In the genomic region with DNA sequence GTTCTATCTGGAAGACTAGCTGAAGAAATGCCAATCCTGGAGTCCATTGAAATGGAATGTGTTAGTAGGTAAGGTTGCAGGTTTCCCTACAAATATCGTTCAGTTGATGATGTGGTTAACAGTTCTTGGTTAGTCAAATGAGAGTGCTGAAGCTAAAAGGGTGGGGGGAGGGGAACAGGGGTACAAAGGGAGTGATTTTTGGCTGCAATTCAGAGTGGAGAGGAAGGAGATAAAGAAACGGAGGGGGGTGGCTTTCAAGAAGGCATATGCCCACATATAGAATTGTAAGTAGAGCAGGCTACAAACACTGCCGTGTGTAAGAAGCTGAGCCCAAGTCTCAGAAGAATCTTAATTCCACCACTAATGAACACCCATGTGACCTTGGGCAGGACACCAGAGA, we compare ENCODE assay signal across 48 mouse cellular contexts. TPM values are rescaled to one million over a fixed set of nuclear protein-coding genes. Genes with fewer than 3 reads are reported as not detected.
"Had no signal": no experiment of that assay in that cellular context is flagged by ENCODE, and none has a peak within 500 bp of the region (broad histone marks: within the 10 kb centered on the region; RNA-seq: fewer than 3 reads in every experiment).

No protein-coding gene starts in this region.

- DNase-seq: heart, postnatal 10 days; heart, postnatal 14 days; heart, postnatal 36 days; heart, postnatal 4 days; kidney, adult 11 months; kidney, adult 18-20 months; kidney, adult 2 months; kidney, adult 8-10 months; kidney, postnatal 10 days; kidney, postnatal 14 days; kidney, postnatal 25 days; kidney, postnatal 36 days; kidney, postnatal 4 days; layer of hippocampus, adult 9-11 months; layer of hippocampus, postnatal 36 days had no signal

- H3K9me3 ChIP-seq: heart, embryonic 12.5 days; heart, embryonic 13.5 days; heart, embryonic 15.5 days; hindbrain, embryonic 10.5 days; hindbrain, embryonic 12.5 days; hindbrain, embryonic 13.5 days; hindbrain, embryonic 15.5 days; intestine, embryonic 15.5 days; kidney, embryonic 15.5 days had no signal

- H3K4me1 ChIP-seq: hindbrain, embryonic 10.5 days; hindbrain, embryonic 12.5 days; hindbrain, embryonic 13.5 days; hindbrain, embryonic 15.5 days; intestine, embryonic 15.5 days; kidney, embryonic 15.5 days had no signal

- H3K27ac ChIP-seq: heart, embryonic 13.5 days; heart, embryonic 15.5 days; hindbrain, embryonic 10.5 days; hindbrain, embryonic 12.5 days; hindbrain, embryonic 13.5 days; hindbrain, embryonic 14.5 days; hindbrain, embryonic 15.5 days; hindbrain, postnatal 0 days; intestine, embryonic 15.5 days; kidney, embryonic 15.5 days; kidney, postnatal 0 days; layer of hippocampus, adult 2 months; left cerebral cortex, adult 2 months had no signal

- H3K9ac ChIP-seq: heart, embryonic 12.5 days; heart, embryonic 13.5 days; heart, embryonic 15.5 days; hindbrain, embryonic 12.5 days; hindbrain, embryonic 13.5 days; hindbrain, embryonic 14.5 days; hindbrain, embryonic 15.5 days; intestine, embryonic 15.5 days; kidney, embryonic 15.5 days had no signal

- H3K36me3 ChIP-seq: heart, embryonic 12.5 days; heart, embryonic 13.5 days; heart, embryonic 15.5 days; hindbrain, embryonic 10.5 days; hindbrain, embryonic 12.5 days; hindbrain, embryonic 13.5 days; hindbrain, embryonic 15.5 days; intestine, embryonic 15.5 days; kidney, embryonic 15.5 days had no signal

- ATAC-seq: hindbrain, embryonic 16.5 days; hindbrain, postnatal 0 days; inflammation-experienced regulatory T-cells, adult 6 months; intestine, embryonic 15.5 days; intestine, embryonic 16.5 days; intestine, postnatal 0 days had no signal

- H3K4me3 ChIP-seq: heart, embryonic 12.5 days; heart, embryonic 13.5 days; heart, embryonic 15.5 days; hindbrain, embryonic 10.5 days; hindbrain, embryonic 12.5 days; hindbrain, embryonic 13.5 days; hindbrain, embryonic 15.5 days; intestine, embryonic 15.5 days; kidney, embryonic 15.5 days; layer of hippocampus, adult 2 months; left cerebral cortex, adult 2 months had no signal

RNA-seq across cellular contexts. Expression of a gene that starts 6.4 kb away (rescaled TPM):
- total RNA-seq: heart, postnatal 10 days; heart, postnatal 14 days; heart, postnatal 25 days; heart, postnatal 36 days; heart, postnatal 4 days; hindbrain, postnatal 0 days; layer of hippocampus, adult 18-20 months; layer of hippocampus, adult 2 months; layer of hippocampus, adult 8-10 months; layer of hippocampus, postnatal 10 days; layer of hippocampus, postnatal 14 days; layer of hippocampus, postnatal 25 days; layer of hippocampus, postnatal 36 days; left cerebral cortex, adult 18-20 months; left cerebral cortex, adult 2 months had no signal
- polyA plus RNA-seq: heart, embryonic 11.5 days; heart, embryonic 12.5 days; heart, embryonic 13.5 days; heart, embryonic 14.5 days; heart, embryonic 15.5 days; heart, postnatal 0 days; hindbrain, embryonic 10.5 days; hindbrain, embryonic 11.5 days; hindbrain, embryonic 12.5 days; hindbrain, embryonic 13.5 days; hindbrain, embryonic 14.5 days; hindbrain, embryonic 15.5 days; hindbrain, embryonic 16.5 days; inflammation-experienced regulatory T-cells, adult 6 months; intestine, embryonic 14.5 days; intestine, embryonic 15.5 days; intestine, embryonic 16.5 days; intestine, postnatal 0 days; kidney, adult 2 months; kidney, embryonic 14.5 days; kidney, embryonic 15.5 days; kidney, embryonic 16.5 days; large intestine, adult 2 months had no signal
